In genomic region chr19:46483701-46484328, GRCm38 (mm10) we compare ENCODE assay signal across 7 mouse cellular contexts. TPM values are rescaled to one million over a fixed set of nuclear protein-coding genes. Genes with fewer than 3 reads are reported as not detected.
DNase-seq lines count a peak whose midpoint lies in the region; ATAC-seq and TF ChIP-seq lines count a peak whose summit lies in the region.

No protein-coding gene starts in this region.

- DNase-seq in retina, postnatal 1 day: peak; percentile 46
- no peak for DNase-seq in retina, embryonic 14.5 days (ENCODE audit: low spot score)
- DNase-seq in cerebellum, postnatal 14 days: peak; percentile 65 to 68
- peak; percentile 37 for DNase-seq in heart, postnatal 0 days (ENCODE audit: low spot score)
- DNase-seq in kidney, postnatal 4 days: peak; percentile 64 to 76
- no peak for DNase-seq in thymus, adult 2 months

- H3K36me3 ChIP-seq in heart, postnatal 0 days (replicated peaks; ENCODE audit: control insufficient read depth, insufficient read depth, low read length): peaks cover 11% of the 10 kb centered on the region; the same call in 1 of the 2 replicates
- H3K36me3 ChIP-seq in neural tube, embryonic 14.5 days (ENCODE audit: control insufficient read depth, insufficient read depth, low read length): peaks cover 9% of the 10 kb centered on the region
- no peaks in the 10 kb centered on the region; the same call in 1 of the 2 replicates for H3K36me3 ChIP-seq in thymus, adult 2 months (ENCODE audit: control insufficient read depth, insufficient read depth, low read length)

- H3K9me3 ChIP-seq in heart, postnatal 0 days (replicated peaks; ENCODE audit: control insufficient read depth, low read length): no peaks in the 10 kb centered on the region
- no peaks in the 10 kb centered on the region for H3K9me3 ChIP-seq in neural tube, embryonic 14.5 days (ENCODE audit: control insufficient read depth, low read length)

- 56% methylated on average over 15 of the region's 15 CpGs for WGBS in heart, postnatal 0 days
- 66% methylated on average over 15 of the region's 15 CpGs for WGBS in neural tube, embryonic 14.5 days
- WGBS in thymus, adult 2 months: 85% methylated on average over 15 of the region's 15 CpGs

- H3K4me3 ChIP-seq in heart, postnatal 0 days (ENCODE audit: low read depth, low read length): no peak overlapping the region
- H3K4me3 ChIP-seq in neural tube, embryonic 14.5 days (ENCODE audit: low read depth, low read length): no peak overlapping the region
- no peak overlapping the region for H3K4me3 ChIP-seq in thymus, adult 2 months (ENCODE audit: control insufficient read depth, insufficient read depth, low read length)

- TF ChIP-seq EP300 in heart, postnatal 0 days (IDR thresholded peaks at IDR 0.05; ENCODE audit: low read depth): no peak

- peak overlapping the region; percentile 27 for H3K4me2 ChIP-seq in heart, postnatal 0 days (ENCODE audit: low read depth, low read length)
- H3K4me2 ChIP-seq in neural tube, embryonic 14.5 days (ENCODE audit: low read depth, low read length): no peak overlapping the region

- no peak for TF ChIP-seq POLR2A in thymus, adult 2 months (IDR thresholded peaks at IDR 0.05; ENCODE audit: control insufficient read depth, extremely low read depth, insufficient read depth, low read length, poor library complexity)

- H3K27ac ChIP-seq in heart, postnatal 0 days (ENCODE audit: low read depth): peak overlapping the region; percentile 98
- H3K27ac ChIP-seq in neural tube, embryonic 14.5 days (ENCODE audit: low read depth, low read length): peak overlapping the region; percentile 39
- H3K27ac ChIP-seq in thymus, adult 2 months (ENCODE audit: control insufficient read depth, insufficient read depth, low read length): no peak overlapping the region

- no peak for TF ChIP-seq CTCF in heart, postnatal 0 days (IDR thresholded peaks at IDR 0.05; ENCODE audit: low read depth)
- no peak for TF ChIP-seq CTCF in thymus, adult 2 months (IDR thresholded peaks at IDR 0.05; ENCODE audit: borderline replicate concordance, control insufficient read depth, extremely low read depth, insufficient read depth, low read length, poor library complexity)

- peak; percentile 12; the same call in 1 of the 2 replicates for ATAC-seq in heart, postnatal 0 days (ENCODE audit: insufficient read depth, low read depth)
- ATAC-seq in neural tube, embryonic 14.5 days (ENCODE audit: low read depth): no peak

- peaks cover 77% of the 10 kb centered on the region for H3K4me1 ChIP-seq in heart, postnatal 0 days (ENCODE audit: control insufficient read depth, insufficient read depth)
- 0 out of 2 replicates have a peak, but pooled peaks cover 7% of the 10 kb centered on the region for H3K4me1 ChIP-seq in neural tube, embryonic 14.5 days (ENCODE audit: control insufficient read depth, insufficient read depth, low read length)
- H3K4me1 ChIP-seq in thymus, adult 2 months (replicated peaks; ENCODE audit: control insufficient read depth, insufficient read depth, low read length): peaks cover 18% of the 10 kb centered on the region

- no peaks in the 10 kb centered on the region for H3K27me3 ChIP-seq in heart, postnatal 0 days (ENCODE audit: control insufficient read depth, insufficient read depth, low read length)
- no peaks in the 10 kb centered on the region for H3K27me3 ChIP-seq in neural tube, embryonic 14.5 days (ENCODE audit: control insufficient read depth, insufficient read depth, low read length)
- no peaks in the 10 kb centered on the region for H3K27me3 ChIP-seq in thymus, adult 2 months (ENCODE audit: control insufficient read depth, insufficient read depth, low read length)

- peak overlapping the region; percentile 58 for H3K9ac ChIP-seq in heart, postnatal 0 days (replicated peaks; ENCODE audit: low read depth, low read length)
- no peak overlapping the region for H3K9ac ChIP-seq in neural tube, embryonic 14.5 days (replicated peaks; ENCODE audit: low read depth, low read length)

RNA-seq across cellular contexts. Expression of gene Trim8, which starts 17.7 kb away (rescaled TPM):
- 35.9 and 48.3 TPM in 2 replicates for total RNA-seq in heart, postnatal 0 days (2014; rRNA removed; ENCODE audit: low replicate concordance)
- 14.3 and 14.6 TPM in 2 replicates for polyA plus RNA-seq in heart, postnatal 0 days (2015; fragmentation: Nextera tagmentation; extraction: Ambion mirVana)
- 32.2 and 37.5 TPM in 2 replicates for polyA plus RNA-seq in neural tube, embryonic 14.5 days (2014; fragmentation: Nextera tagmentation; extraction: Ambion mirVana)
- 57.9 and 78.2 TPM in 2 replicates for polyA plus RNA-seq in thymus, adult 2 months (2012; rRNA removed)

Comparison
In these comparisons a context has a peak if more than half of its experiments do, and no peak if none do; other contexts are left out.
1. DNase-seq: peak in retina, postnatal 1 day (single experiment), cerebellum, postnatal 14 days (2 of 2), heart, postnatal 0 days (single experiment) and kidney, postnatal 4 days (2 of 2); none in retina, embryonic 14.5 days (single experiment) and thymus, adult 2 months (single experiment).